Mouse (Mus musculus): ENCODE data around the gene Srl. TPM values are rescaled to one million over a fixed set of nuclear protein-coding genes. Genes with fewer than 3 reads are reported as not detected.

Gene Srl
- polyA plus RNA-seq, 1 experiment = 11.4 TPM

GRCm38 (mm10) chr16:4558980-4559631, 17.5 kb upstream of the Srl start:
- Histone ChIP-seq H3K79me3 (ENCODE audit: low read depth) (peaks cover 38% of the 10 kb centered on the region), H3K36me3 (ENCODE audit: control insufficient read depth, insufficient read depth) (peaks cover 17% of the 10 kb centered on the region), H3K79me2 (ENCODE audit: control insufficient read depth, insufficient read depth) (peaks cover 54% of the 10 kb centered on the region), H3K27me3 (ENCODE audit: control insufficient read depth, insufficient read depth, insufficient read length) (no peaks in the 10 kb centered on the region), H3K4me3 (ENCODE audit: insufficient read depth, poor library complexity, severe bottlenecking) (peak overlapping the region; percentile 93), H3ac (ENCODE audit: control insufficient read depth, insufficient read length, low read depth) (peak overlapping the region; percentile 91)
- TF ChIP-seq FOSL1 (IDR thresholded peaks at IDR 0.05; ENCODE audit: insufficient read depth, low read length, poor library complexity, severe bottlenecking) = no peak
- TF ChIP-seq MAX (IDR thresholded peaks at IDR 0.05) = peak; percentile 93
- TF ChIP-seq CEBPB (IDR thresholded peaks at IDR 0.05; ENCODE audit: low read depth) = no peak
- TF ChIP-seq MYOG (IDR thresholded peaks at IDR 0.05; ENCODE audit: control insufficient read depth, extremely low read depth, insufficient read length) = no peak
- no peak for TF ChIP-seq CTCF (IDR thresholded peaks at IDR 0.05; ENCODE audit: control insufficient read depth, insufficient read depth, insufficient read length)
- peak; percentile 45 for TF ChIP-seq USF1 (IDR thresholded peaks at IDR 0.05; ENCODE audit: low read depth)
- TF ChIP-seq MYOD1 (IDR thresholded peaks at IDR 0.05; ENCODE audit: control insufficient read depth, insufficient read length, low read depth) = no peak

GRCm38 (mm10) chr16:4558384-4558979, 16.9 kb upstream of the Srl start:
- Histone ChIP-seq H3K79me3 (ENCODE audit: low read depth) (peaks cover 43% of the 10 kb centered on the region), H3K4me3 (ENCODE audit: insufficient read depth, poor library complexity, severe bottlenecking) (peak overlapping the region; percentile 93), H3K36me3 (ENCODE audit: control insufficient read depth, insufficient read depth) (peaks cover 17% of the 10 kb centered on the region), H3K79me2 (ENCODE audit: control insufficient read depth, insufficient read depth) (peaks cover 60% of the 10 kb centered on the region), H3K27me3 (ENCODE audit: control insufficient read depth, insufficient read depth, insufficient read length) (no peaks in the 10 kb centered on the region), H3ac (ENCODE audit: control insufficient read depth, insufficient read length, low read depth) (peak overlapping the region; percentile 91)
- TF ChIP-seq MAX (IDR thresholded peaks at IDR 0.05) (peak; percentile 73), MYOD1 (IDR thresholded peaks at IDR 0.05; ENCODE audit: control insufficient read depth, insufficient read length, low read depth) (no peak)

- Histone ChIP-seq H3ac (ENCODE audit: control insufficient read depth, insufficient read length, low read depth) (peak overlapping the region; percentile 91), H3K36me3 (ENCODE audit: control insufficient read depth, insufficient read depth) (peaks cover 17% of the 10 kb centered on the region), H3K27me3 (ENCODE audit: control insufficient read depth, insufficient read depth, insufficient read length) (no peaks in the 10 kb centered on the region), H3K4me3 (ENCODE audit: insufficient read depth, poor library complexity, severe bottlenecking) (peak overlapping the region; percentile 93), H3K79me3 (ENCODE audit: low read depth) (peaks cover 47% of the 10 kb centered on the region), H3K79me2 (ENCODE audit: control insufficient read depth, insufficient read depth) (peaks cover 64% of the 10 kb centered on the region)
- TF ChIP-seq MAX (IDR thresholded peaks at IDR 0.05) = peak; percentile 98
- peak; percentile 83 for TF ChIP-seq USF1 (IDR thresholded peaks at IDR 0.05; ENCODE audit: low read depth)
- TF ChIP-seq CEBPB (IDR thresholded peaks at IDR 0.05; ENCODE audit: low read depth) = no peak
These were observed 16.3 kb upstream of the Srl start for GRCm38 (mm10) chr16:4557949-4558348.

GRCm38 (mm10) chr16:4557085-4557484, 15.5 kb upstream of the Srl start:
- Histone ChIP-seq H3ac (ENCODE audit: control insufficient read depth, insufficient read length, low read depth) (no peak overlapping the region), H3K79me2 (ENCODE audit: control insufficient read depth, insufficient read depth) (peaks cover 72% of the 10 kb centered on the region), H3K79me3 (ENCODE audit: low read depth) (peaks cover 50% of the 10 kb centered on the region), H3K4me3 (ENCODE audit: insufficient read depth, poor library complexity, severe bottlenecking) (no peak overlapping the region), H3K27me3 (ENCODE audit: control insufficient read depth, insufficient read depth, insufficient read length) (no peaks in the 10 kb centered on the region), H3K36me3 (ENCODE audit: control insufficient read depth, insufficient read depth) (peaks cover 17% of the 10 kb centered on the region)
- no peak for TF ChIP-seq MYOD1 (IDR thresholded peaks at IDR 0.05; ENCODE audit: control insufficient read depth, insufficient read length, low read depth)
- no peak for TF ChIP-seq MYOG (IDR thresholded peaks at IDR 0.05; ENCODE audit: control insufficient read depth, extremely low read depth, insufficient read length)

GRCm38 (mm10) chr16:4555555-4555954, 13.9 kb upstream of the Srl start:
- no peak for TF ChIP-seq CTCF (IDR thresholded peaks at IDR 0.05; ENCODE audit: control insufficient read depth, insufficient read depth, insufficient read length)
- no peak for TF ChIP-seq USF1 (IDR thresholded peaks at IDR 0.05; ENCODE audit: low read depth)
- no peak for TF ChIP-seq FOSL1 (IDR thresholded peaks at IDR 0.05; ENCODE audit: insufficient read depth, low read length, poor library complexity, severe bottlenecking)
- TF ChIP-seq CEBPB (IDR thresholded peaks at IDR 0.05; ENCODE audit: low read depth) = no peak
- no peak for TF ChIP-seq MYOG (IDR thresholded peaks at IDR 0.05; ENCODE audit: control insufficient read depth, extremely low read depth, insufficient read length)
- TF ChIP-seq MAX (IDR thresholded peaks at IDR 0.05) = no peak
- no peak for TF ChIP-seq MYOD1 (IDR thresholded peaks at IDR 0.05; ENCODE audit: control insufficient read depth, insufficient read length, low read depth)
- peaks cover 51% of the 10 kb centered on the region for H3K79me3 ChIP-seq (ENCODE audit: low read depth)
- no peak overlapping the region for H3ac ChIP-seq (ENCODE audit: control insufficient read depth, insufficient read length, low read depth)
- peaks cover 82% of the 10 kb centered on the region for H3K79me2 ChIP-seq (ENCODE audit: control insufficient read depth, insufficient read depth)
- no peak overlapping the region for H3K4me3 ChIP-seq (ENCODE audit: insufficient read depth, poor library complexity, severe bottlenecking)
- H3K27me3 ChIP-seq (ENCODE audit: control insufficient read depth, insufficient read depth, insufficient read length) = no peaks in the 10 kb centered on the region
- peaks cover 32% of the 10 kb centered on the region for H3K36me3 ChIP-seq (ENCODE audit: control insufficient read depth, insufficient read depth)

GRCm38 (mm10) chr16:4552829-4553550, 11.4 kb upstream of the Srl start:
- Histone ChIP-seq H3K4me3 (ENCODE audit: insufficient read depth, poor library complexity, severe bottlenecking) (no peak overlapping the region), H3ac (ENCODE audit: control insufficient read depth, insufficient read length, low read depth) (peak overlapping the region; percentile 45), H3K79me2 (ENCODE audit: control insufficient read depth, insufficient read depth) (peaks cover 67% of the 10 kb centered on the region), H3K36me3 (ENCODE audit: control insufficient read depth, insufficient read depth) (peaks cover 52% of the 10 kb centered on the region), H3K79me3 (ENCODE audit: low read depth) (peaks cover 46% of the 10 kb centered on the region), H3K27me3 (ENCODE audit: control insufficient read depth, insufficient read depth, insufficient read length) (no peaks in the 10 kb centered on the region)
- no peak for TF ChIP-seq USF1 (IDR thresholded peaks at IDR 0.05; ENCODE audit: low read depth)
- TF ChIP-seq CTCF (IDR thresholded peaks at IDR 0.05; ENCODE audit: control insufficient read depth, insufficient read depth, insufficient read length) = no peak
- TF ChIP-seq MYOG (IDR thresholded peaks at IDR 0.05; ENCODE audit: control insufficient read depth, extremely low read depth, insufficient read length) = no peak
- no peak for TF ChIP-seq FOSL1 (IDR thresholded peaks at IDR 0.05; ENCODE audit: insufficient read depth, low read length, poor library complexity, severe bottlenecking)
- no peak for TF ChIP-seq CEBPB (IDR thresholded peaks at IDR 0.05; ENCODE audit: low read depth)
- peak; percentile 16 for TF ChIP-seq MAX (IDR thresholded peaks at IDR 0.05)
